Mouse (Mus musculus) testis, adult 2 months (tissue): ENCODE data around the gene Erp29. TPM values are rescaled to one million over a fixed set of nuclear protein-coding genes. Genes with fewer than 3 reads are reported as not detected.

Experiments used
- H3K27ac ChIP-seq: fragments of 200-500 bp; 2 replicates; pipeline ENCODE4 v1.5.1; 2012; ENCODE audit warnings: low read depth, low read length; ENCODE audit not compliant: control insufficient read depth, insufficient read depth
- H3K27me3 ChIP-seq: fragments of 200-500 bp; 2 replicates; pipeline ENCODE4 v1.6.1; 2012; ENCODE audit warnings: mild to moderate bottlenecking, low read length, moderate library complexity; ENCODE audit not compliant: control insufficient read depth, insufficient read depth
- H3K36me3 ChIP-seq: fragments of 200-500 bp; 2 replicates; pipeline ENCODE4 v1.6.1; 2012; ENCODE audit warnings: mild to moderate bottlenecking, low read length; ENCODE audit not compliant: control insufficient read depth, insufficient read depth
- H3K4me1 ChIP-seq: fragments of 200-500 bp; 2 replicates; pipeline ENCODE4 v1.6.1; 2012; ENCODE audit warnings: low read length; ENCODE audit not compliant: control insufficient read depth, insufficient read depth
- H3K4me3 ChIP-seq: fragments of 200-500 bp; 2 replicates; pipeline ENCODE4 v1.5.1; 2012; ENCODE audit warnings: low read depth, mild to moderate bottlenecking, low read length, moderate library complexity, mixed read lengths; ENCODE audit not compliant: control insufficient read depth
- CTCF ChIP-seq: fragments of 200-500 bp; IDR thresholded peaks from 2 replicates; pipeline ENCODE4 v1.5.1; 2012; ENCODE audit warnings: low read depth, mild to moderate bottlenecking, inconsistent platforms, low read length, moderate library complexity; ENCODE audit not compliant: control insufficient read depth, insufficient read depth, insufficient replicate concordance
- POLR2A ChIP-seq: fragments of 200-500 bp; IDR thresholded peaks from 2 replicates; pipeline ENCODE4 v1.6.1; 2012; ENCODE audit warnings: low read depth, mild to moderate bottlenecking, inconsistent platforms, low read length, moderate library complexity; ENCODE audit not compliant: control insufficient read depth
- polyA plus RNA-seq: library from polyadenylated mRNA; depleted of rRNA; stranded (reverse); fragments of >200 nt; gene quantifications from 2 replicates; pipeline ENCODE4 v1.2.3, GENCODE M21; 2012

Gene Erp29
- polyA plus RNA-seq, 1 experiment, result 102 TPM

DNA sequence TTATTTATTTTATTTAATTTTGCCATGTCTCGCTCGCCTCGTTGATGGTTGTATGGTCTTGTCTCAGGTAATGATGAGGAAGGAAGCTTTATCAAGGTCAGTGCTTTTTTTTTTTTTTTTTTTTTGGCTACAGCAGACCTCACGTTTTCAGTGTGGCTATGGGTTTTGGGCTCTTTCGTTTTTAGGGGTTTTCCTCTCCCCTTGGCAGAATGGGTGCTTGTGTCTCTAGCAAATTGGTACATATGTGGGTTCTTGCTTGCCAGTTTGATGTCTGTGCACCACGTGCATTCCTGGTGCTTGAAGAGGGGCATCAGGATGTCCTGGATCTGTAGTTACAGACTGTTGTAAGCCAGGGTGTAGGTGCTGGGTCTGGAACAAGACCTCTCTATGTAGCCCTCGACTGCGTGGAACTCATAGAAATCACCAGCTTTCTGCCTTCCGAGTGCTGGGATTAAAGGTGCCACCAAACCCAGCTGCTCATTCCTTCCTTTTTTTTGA lies 53.3 kb downstream of the Erp29 start:
- H3K36me3 ChIP-seq, result no peaks in the 10 kb centered on the region; the same call in 1 of the 2 replicates
- H3K27me3 ChIP-seq, result no peaks in the 10 kb centered on the region
- peak overlapping the region; percentile 66 for H3K4me3 ChIP-seq
- no peak overlapping the region for H3K27ac ChIP-seq
- TF ChIP-seq POLR2A (no peak), CTCF (no peak)
- H3K4me1 ChIP-seq, result peaks cover 7% of the 10 kb centered on the region

- H3K27me3 ChIP-seq, result no peaks in the 10 kb centered on the region
- H3K27ac ChIP-seq, result peak overlapping the region; percentile 67
- no peaks in the 10 kb centered on the region; the same call in 1 of the 2 replicates for H3K36me3 ChIP-seq
- H3K4me1 ChIP-seq, result peaks cover 7% of the 10 kb centered on the region
- TF ChIP-seq POLR2A (no peak), CTCF (no peak)
- peak overlapping the region; percentile 87 for H3K4me3 ChIP-seq
Observed at GRCm38 (mm10) chr5:121398146-121398964, 54.0 kb downstream of the Erp29 start.

DNA sequence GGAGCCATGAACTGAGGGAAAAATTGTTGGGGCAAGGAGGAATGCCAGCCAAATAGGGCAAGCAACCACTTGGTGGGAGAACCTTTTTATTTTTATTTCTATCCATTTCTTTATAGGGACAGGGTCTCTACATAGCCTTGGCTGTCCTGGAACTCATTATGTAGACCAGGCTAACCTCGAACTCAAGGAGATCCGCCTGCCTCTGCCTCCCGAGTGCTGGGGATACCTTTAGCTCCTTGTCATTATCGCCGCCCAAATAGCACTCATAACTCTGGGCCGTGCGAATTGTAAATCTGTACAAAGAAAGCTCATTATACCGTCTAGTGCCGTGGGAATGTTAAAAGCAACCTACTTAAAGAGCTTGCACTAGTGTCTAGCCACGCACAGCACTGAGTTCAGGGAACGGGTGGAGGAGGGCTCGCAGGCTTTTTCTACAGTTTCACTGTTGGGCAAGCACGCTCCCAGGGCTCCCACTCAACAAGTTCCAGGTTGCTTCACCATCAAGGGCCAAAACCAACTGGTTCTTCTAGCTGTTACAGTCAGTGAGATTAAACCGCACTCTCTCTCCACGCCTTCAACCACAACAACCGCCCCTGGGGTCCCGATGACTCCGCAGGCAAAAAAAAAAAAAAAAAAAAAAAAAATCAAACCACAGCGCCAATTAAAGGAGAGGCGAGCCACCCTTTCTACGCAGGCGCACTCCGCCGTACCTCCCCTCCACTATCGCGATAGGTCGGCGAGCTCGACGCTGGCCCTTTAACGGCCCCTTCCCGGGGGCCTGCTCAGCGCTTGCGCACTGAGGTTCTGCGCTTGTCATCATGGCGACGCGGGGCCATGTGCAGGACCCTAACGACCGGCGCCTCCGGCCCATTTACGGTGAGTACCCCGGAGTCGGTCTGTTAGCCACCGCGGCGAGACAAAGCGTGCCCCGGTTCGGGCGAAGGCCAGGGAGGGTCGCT lies 54.8 kb downstream of the Erp29 start, which contains the start of gene Naa25:
Gene Naa25 (plus strand): TSS at position 750 of the 959 bp plus-strand sequence.
- Histone ChIP-seq H3K4me1 (peaks cover 7% of the 10 kb centered on the region), H3K27me3 (no peaks in the 10 kb centered on the region), H3K4me3 (peak within 1 kb of the TSS; percentile 87), H3K36me3 (no peaks in the 10 kb centered on the region; the same call in 1 of the 2 replicates), H3K27ac (peak within 1 kb of the TSS; percentile 95)
- TF ChIP-seq POLR2A (peak; percentile 58; the same call in 1 of the 2 replicates), CTCF (no peak)

DNA sequence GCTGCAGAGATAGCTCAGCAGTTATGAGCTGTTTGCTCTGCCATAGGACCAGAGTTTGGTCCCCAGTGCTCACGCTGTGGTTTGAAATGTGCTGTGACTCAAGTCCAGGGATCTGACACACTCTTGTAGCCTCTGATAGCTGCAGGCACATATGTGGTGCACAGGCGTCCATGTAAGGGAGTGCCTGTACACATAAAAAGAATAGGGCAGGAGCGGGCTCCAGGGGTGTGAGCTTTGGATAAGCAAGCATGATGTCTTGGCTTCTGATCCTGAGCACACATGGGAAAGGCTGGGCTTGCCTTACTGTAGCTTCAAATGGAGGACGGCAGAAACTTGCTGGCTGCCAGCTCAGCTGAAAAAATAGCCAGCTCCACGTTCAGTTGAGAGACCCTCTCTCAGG lies 56.7 kb downstream of the Erp29 start:
- TF ChIP-seq CTCF, result no peak
- TF ChIP-seq POLR2A, result no peak
- no peak overlapping the region for H3K4me3 ChIP-seq
- no peaks in the 10 kb centered on the region; the same call in 1 of the 2 replicates for H3K36me3 ChIP-seq
- no peak overlapping the region for H3K27ac ChIP-seq
- peaks cover 7% of the 10 kb centered on the region for H3K4me1 ChIP-seq
- no peaks in the 10 kb centered on the region for H3K27me3 ChIP-seq

DNA sequence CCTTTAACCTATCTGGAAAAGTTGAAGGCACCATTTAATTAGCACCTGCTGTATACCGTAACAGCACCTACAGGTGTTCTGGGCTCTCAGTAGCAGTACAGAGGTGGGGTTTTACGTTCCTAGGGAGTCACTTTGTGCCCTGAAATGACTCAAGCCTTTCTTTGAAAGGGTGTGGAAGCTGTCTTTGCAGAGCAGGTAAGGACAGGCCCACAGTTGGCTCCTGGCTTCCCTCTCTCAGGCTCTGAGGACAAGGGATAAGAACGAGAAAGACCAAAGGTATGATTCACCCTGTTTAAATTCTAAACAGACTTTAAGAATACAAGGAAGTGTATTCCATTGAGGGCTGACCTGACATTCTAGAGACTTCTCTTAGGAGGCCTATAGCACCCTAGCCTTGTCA lies 58.9 kb downstream of the Erp29 start:
- Histone ChIP-seq H3K27ac (no peak overlapping the region), H3K4me3 (no peak overlapping the region), H3K27me3 (no peaks in the 10 kb centered on the region), H3K4me1 (peaks cover 2% of the 10 kb centered on the region; the same call in 1 of the 2 replicates), H3K36me3 (no peaks in the 10 kb centered on the region)
- TF ChIP-seq POLR2A, result no peak

- peaks cover 2% of the 10 kb centered on the region; the same call in 1 of the 2 replicates for H3K4me1 ChIP-seq
- no peak overlapping the region for H3K27ac ChIP-seq
- no peaks in the 10 kb centered on the region for H3K27me3 ChIP-seq
- no peak overlapping the region for H3K4me3 ChIP-seq
- TF ChIP-seq POLR2A (no peak), CTCF (no peak)
- H3K36me3 ChIP-seq, result no peaks in the 10 kb centered on the region
Observed at GRCm38 (mm10) chr5:121392667-121393380, 59.5 kb downstream of the Erp29 start.
